Mouse (Mus musculus) bone marrow macrophage, adult 2 months (primary cell): ENCODE results near the gene Vinac1.

Experiments used
- CTCF ChIP-seq: IDR thresholded peaks from 2 replicates; pipeline ENCODE4 v1.5.1; 2012; ENCODE audit warnings: low read depth, mild to moderate bottlenecking, low read length, moderate library complexity
- POLR2A ChIP-seq: IDR thresholded peaks from 2 replicates; pipeline ENCODE4 v1.6.1; 2012; ENCODE audit warnings: mild to moderate bottlenecking, low read depth, low read length, borderline replicate concordance

GRCm38 (mm10) chr2:129083514-129083913, 35.5 kb upstream of the Vinac1 start:
- TF ChIP-seq CTCF (no peak), POLR2A (no peak)
